Comparison of ENCODE assay signal across 8 mouse cellular contexts in genomic region chr2:121415103-121415502, GRCm38 (mm10). TPM values are rescaled to one million over a fixed set of nuclear protein-coding genes. Genes with fewer than 3 reads are reported as not detected.
DNase-seq lines count a peak whose midpoint lies in the region; ATAC-seq and TF ChIP-seq lines count a peak whose summit lies in the region.

No protein-coding gene starts in this region.

- H3K4me2 ChIP-seq in embryonic facial prominence, embryonic 15.5 days (replicated peaks): peak overlapping the region; percentile 66
- peak overlapping the region; percentile 79 for H3K4me2 ChIP-seq in neural tube, embryonic 13.5 days

- H3K9me3 ChIP-seq in embryonic facial prominence, embryonic 15.5 days (replicated peaks): no peaks in the 10 kb centered on the region
- no peaks in the 10 kb centered on the region for H3K9me3 ChIP-seq in limb, embryonic 10.5 days (replicated peaks)
- no peaks in the 10 kb centered on the region for H3K9me3 ChIP-seq in neural tube, embryonic 13.5 days

- peaks cover 31% of the 10 kb centered on the region for H3K4me1 ChIP-seq in embryonic facial prominence, embryonic 15.5 days
- H3K4me1 ChIP-seq in limb, embryonic 10.5 days: peaks cover 20% of the 10 kb centered on the region
- H3K4me1 ChIP-seq in neural tube, embryonic 13.5 days (replicated peaks): peaks cover 60% of the 10 kb centered on the region

- H3K36me3 ChIP-seq in embryonic facial prominence, embryonic 15.5 days: peaks cover 24% of the 10 kb centered on the region
- H3K36me3 ChIP-seq in limb, embryonic 10.5 days: peaks cover 45% of the 10 kb centered on the region
- peaks cover 23% of the 10 kb centered on the region for H3K36me3 ChIP-seq in neural tube, embryonic 13.5 days

- peak overlapping the region; percentile 90 for H3K4me3 ChIP-seq in left cerebral cortex, adult 2 months
- H3K4me3 ChIP-seq in embryonic facial prominence, embryonic 15.5 days (replicated peaks): peak overlapping the region; percentile 82
- peak overlapping the region; percentile 88 for H3K4me3 ChIP-seq in limb, embryonic 10.5 days
- H3K4me3 ChIP-seq in neural tube, embryonic 13.5 days: peak overlapping the region; percentile 99

- no peak for TF ChIP-seq CTCF in left cerebral cortex, adult 2 months (IDR thresholded peaks at IDR 0.05)

- intact Hi-C loops in left cerebral cortex, adult 2 months (cut with DNase I): no loop called here

- ATAC-seq in embryonic facial prominence, embryonic 15.5 days (ENCODE audit: insufficient number of reproducible peaks, low FRiP score, low TSS enrichment, low read depth): no peak
- ATAC-seq in neural tube, embryonic 13.5 days (ENCODE audit: low read depth): no peak

- peak overlapping the region; percentile 98; the same call in 1 of the 2 replicates for H3K27ac ChIP-seq in left cerebral cortex, adult 2 months
- no peak overlapping the region for H3K27ac ChIP-seq in embryonic facial prominence, embryonic 15.5 days (replicated peaks)
- H3K27ac ChIP-seq in limb, embryonic 10.5 days: no peak overlapping the region
- H3K27ac ChIP-seq in neural tube, embryonic 13.5 days (replicated peaks): no peak overlapping the region

- H3K9ac ChIP-seq in embryonic facial prominence, embryonic 15.5 days: peak overlapping the region; percentile 87; the same call in 1 of the 2 replicates
- peak overlapping the region; percentile 97 for H3K9ac ChIP-seq in neural tube, embryonic 13.5 days

- WGBS in embryonic facial prominence, embryonic 15.5 days: 48% methylated on average over 3 of the region's 3 CpGs
- WGBS in limb, embryonic 10.5 days: 77% methylated on average over 3 of the region's 3 CpGs
- WGBS in neural tube, embryonic 13.5 days: 35% methylated on average over 3 of the region's 3 CpGs

- no peaks in the 10 kb centered on the region for H3K27me3 ChIP-seq in embryonic facial prominence, embryonic 15.5 days
- H3K27me3 ChIP-seq in limb, embryonic 10.5 days (ENCODE audit: low read depth, poor library complexity, severe bottlenecking): no peaks in the 10 kb centered on the region
- H3K27me3 ChIP-seq in neural tube, embryonic 13.5 days: no peaks in the 10 kb centered on the region

- no peak for DNase-seq in left cerebral cortex, adult 2 months (ENCODE audit: extremely low spot score in 1 of 2, low spot score in 2 of 2)
- DNase-seq in left cerebral cortex, adult 8-10 months (ENCODE audit: low spot score in 2 of 2): no peak
- DNase-seq in limb, embryonic 10.5 days (ENCODE audit: low spot score): no peak
- DNase-seq in left cerebral cortex, adult 18-20 months (ENCODE audit: low spot score in 2 of 2): no peak
- DNase-seq in adrenal gland, postnatal 36 days: no peak
- no peak for DNase-seq in cerebellum, adult 9-10 months

RNA-seq across cellular contexts. Expression of gene Catsper2, which starts 1.5 kb away (rescaled TPM):
- total RNA-seq in left cerebral cortex, adult 2 months (2021): 1 to 10 TPM; 3.6 to 4.2 TPM
- total RNA-seq in left cerebral cortex, adult 8-10 months (2022): 1 to 10 TPM; 4.2 to 5.9 (median 5.1) TPM
- polyA plus RNA-seq in embryonic facial prominence, embryonic 15.5 days (2015; fragmentation: Nextera tagmentation; extraction: Ambion mirVana): 3.0 and 3.3 TPM in 2 replicates
- 2.3 and 2.9 TPM in 2 replicates for polyA plus RNA-seq in limb, embryonic 10.5 days (2016; fragmentation: Nextera tagmentation; extraction: Ambion mirVana)
- polyA plus RNA-seq in neural tube, embryonic 13.5 days (2015; fragmentation: Nextera tagmentation; extraction: Ambion mirVana): 3.5 and 4.8 TPM in 2 replicates
- 1 to 10 TPM; 2.6 to 3.9 TPM for total RNA-seq in left cerebral cortex, adult 18-20 months (2021)
- total RNA-seq in adrenal gland, postnatal 36 days (2021): 1 to 10 TPM; 1.9 to 2.9 TPM

RNA-seq across cellular contexts. Expression of gene Pdia3, which starts 1.5 kb away (rescaled TPM):
- total RNA-seq in left cerebral cortex, adult 2 months (2021): 100 to 1,000 TPM; 170 to 202 TPM
- 100 to 1,000 TPM; 140 to 171 (median 153) TPM for total RNA-seq in left cerebral cortex, adult 8-10 months (2022)
- 751 and 770 TPM in 2 replicates for polyA plus RNA-seq in embryonic facial prominence, embryonic 15.5 days (2015; fragmentation: Nextera tagmentation; extraction: Ambion mirVana)
- polyA plus RNA-seq in limb, embryonic 10.5 days (2016; fragmentation: Nextera tagmentation; extraction: Ambion mirVana): 603 and 646 TPM in 2 replicates
- 453 and 473 TPM in 2 replicates for polyA plus RNA-seq in neural tube, embryonic 13.5 days (2015; fragmentation: Nextera tagmentation; extraction: Ambion mirVana)
- 100 to 1,000 TPM; 188 to 192 TPM for total RNA-seq in left cerebral cortex, adult 18-20 months (2021)
- total RNA-seq in adrenal gland, postnatal 36 days (2021): 100 to 1,000 TPM; 412 to 415 TPM

RNA-seq across cellular contexts. Expression of gene Strc, which starts 28.1 kb away (rescaled TPM):
- total RNA-seq in left cerebral cortex, adult 2 months (2021): under 1 TPM; 0.11 to 0.12 TPM
- under 1 TPM; 0.09 to 0.91 (median 0.32) TPM for total RNA-seq in left cerebral cortex, adult 8-10 months (2022)
- 0.08 TPM in 1 of 2 replicates, not detected in the other for polyA plus RNA-seq in embryonic facial prominence, embryonic 15.5 days (2015; fragmentation: Nextera tagmentation; extraction: Ambion mirVana)
- polyA plus RNA-seq in limb, embryonic 10.5 days (2016; fragmentation: Nextera tagmentation; extraction: Ambion mirVana): not detected in 2 replicates
- polyA plus RNA-seq in neural tube, embryonic 13.5 days (2015; fragmentation: Nextera tagmentation; extraction: Ambion mirVana): not detected in 2 replicates
- under 1 TPM; 0.09 to 0.23 TPM for total RNA-seq in left cerebral cortex, adult 18-20 months (2021)
- total RNA-seq in adrenal gland, postnatal 36 days (2021): under 1 TPM; 0.10 to 0.76 TPM

RNA-seq across cellular contexts. Expression of gene Ell3, which starts 29.0 kb away (rescaled TPM):
- not detected for total RNA-seq in left cerebral cortex, adult 2 months (2021)
- total RNA-seq in left cerebral cortex, adult 8-10 months (2022): not detected
- polyA plus RNA-seq in embryonic facial prominence, embryonic 15.5 days (2015; fragmentation: Nextera tagmentation; extraction: Ambion mirVana): 28.9 and 37.4 TPM in 2 replicates
- 6.4 and 8.1 TPM in 2 replicates for polyA plus RNA-seq in limb, embryonic 10.5 days (2016; fragmentation: Nextera tagmentation; extraction: Ambion mirVana)
- polyA plus RNA-seq in neural tube, embryonic 13.5 days (2015; fragmentation: Nextera tagmentation; extraction: Ambion mirVana): 2.6 TPM in 2 replicates
- not detected for total RNA-seq in left cerebral cortex, adult 18-20 months (2021)
- under 1 TPM; 0.17 to 0.36 TPM for total RNA-seq in adrenal gland, postnatal 36 days (2021)

RNA-seq across cellular contexts. Expression of gene Serf2, which starts 33.9 kb away (rescaled TPM):
- 100 to 1,000 TPM; 152 to 164 TPM for total RNA-seq in left cerebral cortex, adult 2 months (2021)
- total RNA-seq in left cerebral cortex, adult 8-10 months (2022): 100 to 1,000 TPM; 116 to 169 (median 143) TPM
- 510 and 538 TPM in 2 replicates for polyA plus RNA-seq in embryonic facial prominence, embryonic 15.5 days (2015; fragmentation: Nextera tagmentation; extraction: Ambion mirVana)
- 472 and 490 TPM in 2 replicates for polyA plus RNA-seq in limb, embryonic 10.5 days (2016; fragmentation: Nextera tagmentation; extraction: Ambion mirVana)
- 393 and 478 TPM in 2 replicates for polyA plus RNA-seq in neural tube, embryonic 13.5 days (2015; fragmentation: Nextera tagmentation; extraction: Ambion mirVana)
- total RNA-seq in left cerebral cortex, adult 18-20 months (2021): 100 to 1,000 TPM; 150 to 163 TPM
- 100 to 1,000 TPM; 333 to 337 TPM for total RNA-seq in adrenal gland, postnatal 36 days (2021)
